Mouse (Mus musculus): ENCODE data around the gene Thsd7a. TPM values are rescaled to one million over a fixed set of nuclear protein-coding genes. Genes with fewer than 3 reads are reported as not detected.

The Thsd7a gene
- 7.6 and 8.9 TPM in 2 replicates for polyA plus RNA-seq (2012; rRNA removed)

GRCm38 (mm10) chr6:12748787-12749530 lies at the start of gene Thsd7a:
Gene Thsd7a (minus strand): TSS chr6:12749410.
- TF ChIP-seq CTCF (IDR thresholded peaks at IDR 0.05; ENCODE audit: extremely low read depth, insufficient read depth, low read length): no peak
- TF ChIP-seq POLR2A (IDR thresholded peaks at IDR 0.05; ENCODE audit: extremely low read depth, insufficient read depth, low read length): 0 out of 2 replicates have a peak, but pooled peaks have one; percentile 7
- H3K27ac ChIP-seq (ENCODE audit: insufficient read depth, low read length): peak within 1 kb of the TSS; percentile 34
- peak within 1 kb of the TSS; percentile 89 for H3K4me3 ChIP-seq (ENCODE audit: insufficient read depth, low read length)
- no peaks in the 10 kb centered on the region for H3K4me1 ChIP-seq (ENCODE audit: control insufficient read depth, insufficient read depth, low read length)

GRCm38 (mm10) chr6:12787129-12787528 lies 37.9 kb upstream of the Thsd7a start:
- TF ChIP-seq POLR2A (IDR thresholded peaks at IDR 0.05; ENCODE audit: extremely low read depth, insufficient read depth, low read length): no peak
- no peak for TF ChIP-seq CTCF (IDR thresholded peaks at IDR 0.05; ENCODE audit: extremely low read depth, insufficient read depth, low read length)
- H3K27ac ChIP-seq (ENCODE audit: insufficient read depth, low read length): no peak overlapping the region
- H3K4me3 ChIP-seq (ENCODE audit: insufficient read depth, low read length): no peak overlapping the region
- no peaks in the 10 kb centered on the region for H3K4me1 ChIP-seq (ENCODE audit: control insufficient read depth, insufficient read depth, low read length)

GRCm38 (mm10) chr6:12786378-12786982 lies 37.3 kb upstream of the Thsd7a start:
- Histone ChIP-seq H3K4me1 (ENCODE audit: control insufficient read depth, insufficient read depth, low read length) (no peaks in the 10 kb centered on the region), H3K4me3 (ENCODE audit: insufficient read depth, low read length) (no peak overlapping the region), H3K27ac (ENCODE audit: insufficient read depth, low read length) (no peak overlapping the region)
- no peak for TF ChIP-seq POLR2A (IDR thresholded peaks at IDR 0.05; ENCODE audit: extremely low read depth, insufficient read depth, low read length)

- Histone ChIP-seq H3K27ac (ENCODE audit: insufficient read depth, low read length) (no peak overlapping the region), H3K4me3 (ENCODE audit: insufficient read depth, low read length) (no peak overlapping the region), H3K4me1 (ENCODE audit: control insufficient read depth, insufficient read depth, low read length) (no peaks in the 10 kb centered on the region)
- no peak for TF ChIP-seq POLR2A (IDR thresholded peaks at IDR 0.05; ENCODE audit: extremely low read depth, insufficient read depth, low read length)
- TF ChIP-seq CTCF (IDR thresholded peaks at IDR 0.05; ENCODE audit: extremely low read depth, insufficient read depth, low read length): no peak
These were observed 35.9 kb upstream of the Thsd7a start for GRCm38 (mm10) chr6:12784918-12785618.

- TF ChIP-seq POLR2A (IDR thresholded peaks at IDR 0.05; ENCODE audit: extremely low read depth, insufficient read depth, low read length) (no peak), CTCF (IDR thresholded peaks at IDR 0.05; ENCODE audit: extremely low read depth, insufficient read depth, low read length) (no peak)
- no peaks in the 10 kb centered on the region for H3K4me1 ChIP-seq (ENCODE audit: control insufficient read depth, insufficient read depth, low read length)
These were observed 23.6 kb upstream of the Thsd7a start for GRCm38 (mm10) chr6:12772799-12773198.

GRCm38 (mm10) chr6:12765191-12765590 lies 16.0 kb upstream of the Thsd7a start:
- H3K27ac ChIP-seq (ENCODE audit: insufficient read depth, low read length): no peak overlapping the region
- no peaks in the 10 kb centered on the region for H3K4me1 ChIP-seq (ENCODE audit: control insufficient read depth, insufficient read depth, low read length)
- no peak overlapping the region for H3K4me3 ChIP-seq (ENCODE audit: insufficient read depth, low read length)
- TF ChIP-seq POLR2A (IDR thresholded peaks at IDR 0.05; ENCODE audit: extremely low read depth, insufficient read depth, low read length) (no peak), CTCF (IDR thresholded peaks at IDR 0.05; ENCODE audit: extremely low read depth, insufficient read depth, low read length) (no peak)

More at GRCm38 (mm10) chr6:12772799-12773198, 23.6 kb upstream of the Thsd7a start:
- no peak overlapping the region for H3K4me3 ChIP-seq (ENCODE audit: insufficient read depth, low read length)
- no peak overlapping the region for H3K27ac ChIP-seq (ENCODE audit: insufficient read depth, low read length)

GRCm38 (mm10) chr6:12764606-12765005 lies 15.4 kb upstream of the Thsd7a start:
- Histone ChIP-seq H3K27ac (ENCODE audit: insufficient read depth, low read length) (no peak overlapping the region), H3K4me1 (ENCODE audit: control insufficient read depth, insufficient read depth, low read length) (no peaks in the 10 kb centered on the region), H3K4me3 (ENCODE audit: insufficient read depth, low read length) (no peak overlapping the region)
- no peak for TF ChIP-seq CTCF (IDR thresholded peaks at IDR 0.05; ENCODE audit: extremely low read depth, insufficient read depth, low read length)

- TF ChIP-seq POLR2A (IDR thresholded peaks at IDR 0.05; ENCODE audit: extremely low read depth, insufficient read depth, low read length) (no peak), CTCF (IDR thresholded peaks at IDR 0.05; ENCODE audit: extremely low read depth, insufficient read depth, low read length) (no peak)
- no peaks in the 10 kb centered on the region for H3K4me1 ChIP-seq (ENCODE audit: control insufficient read depth, insufficient read depth, low read length)
- H3K4me3 ChIP-seq (ENCODE audit: insufficient read depth, low read length): no peak overlapping the region
- H3K27ac ChIP-seq (ENCODE audit: insufficient read depth, low read length): no peak overlapping the region
These were observed 14.6 kb upstream of the Thsd7a start for GRCm38 (mm10) chr6:12763816-12764215.

GRCm38 (mm10) chr6:12759328-12760193 lies 10.4 kb upstream of the Thsd7a start:
- no peaks in the 10 kb centered on the region for H3K4me1 ChIP-seq (ENCODE audit: control insufficient read depth, insufficient read depth, low read length)
- TF ChIP-seq CTCF (IDR thresholded peaks at IDR 0.05; ENCODE audit: extremely low read depth, insufficient read depth, low read length): no peak
- TF ChIP-seq POLR2A (IDR thresholded peaks at IDR 0.05; ENCODE audit: extremely low read depth, insufficient read depth, low read length): no peak
- no peak overlapping the region for H3K27ac ChIP-seq (ENCODE audit: insufficient read depth, low read length)
- no peak overlapping the region for H3K4me3 ChIP-seq (ENCODE audit: insufficient read depth, low read length)

Measured in cortical plate, adult 2 months (tissue).